Mouse (Mus musculus) brain, embryonic 14.5 days (tissue): ENCODE results near the gene Itpka. TPM values are rescaled to one million over a fixed set of nuclear protein-coding genes. Genes with fewer than 3 reads are reported as not detected.

Experiments
- DNase-seq: peaks from one replicate; pipeline ENCODE4 v3.0.0-alpha.2; 2011; ENCODE audit warnings: low read depth
- CTCF ChIP-seq: fragments of 200-500 bp; IDR thresholded peaks from 2 replicates; pipeline ENCODE4 v1.5.1; 2012; ENCODE audit warnings: inconsistent platforms, mild to moderate bottlenecking, moderate library complexity, borderline replicate concordance; ENCODE audit not compliant: insufficient read depth, insufficient read length; ENCODE audit errors: extremely low read depth
- POLR2A ChIP-seq: fragments of 200-500 bp; IDR thresholded peaks from 2 replicates; pipeline ENCODE4 v1.6.1; 2012; ENCODE audit warnings: mild to moderate bottlenecking, inconsistent platforms, borderline replicate concordance; ENCODE audit not compliant: poor library complexity, insufficient read depth, insufficient read length, severe bottlenecking; ENCODE audit errors: extremely low read depth
- polyA plus RNA-seq: library from polyadenylated mRNA; depleted of rRNA; stranded (reverse); fragments of >200 nt; gene quantifications from 2 replicates; pipeline ENCODE4 v1.2.3, GENCODE M21; 2012

The Itpka gene
- polyA plus RNA-seq, 1 experiment: 0.42 TPM

GRCm38 (mm10) chr2:119740567-119740966 is 1.6 kb upstream of the Itpka start:
- DNase-seq: no peak
- TF ChIP-seq POLR2A: no peak
- no peak for TF ChIP-seq CTCF

GRCm38 (mm10) chr2:119742461-119743175 is 481 bp downstream of the Itpka start:
- peak; percentile 24 for DNase-seq

GRCm38 (mm10) chr2:119743176-119743807 is 1.2 kb downstream of the Itpka start:
- TF ChIP-seq POLR2A (no peak), CTCF (no peak)

More at GRCm38 (mm10) chr2:119742461-119743175, 481 bp downstream of the Itpka start:
- TF ChIP-seq CTCF: no peak
- no peak for TF ChIP-seq POLR2A

GRCm38 (mm10) chr2:119743808-119744162 is 1.6 kb downstream of the Itpka start:
- TF ChIP-seq POLR2A: no peak
- TF ChIP-seq CTCF: no peak
- no peak for DNase-seq

More at GRCm38 (mm10) chr2:119743176-119743807, 1.2 kb downstream of the Itpka start:
- DNase-seq: no peak

- TF ChIP-seq POLR2A (no peak), CTCF (peak; percentile 18; the same call in 1 of the 2 replicates)
- peak; percentile 41 for DNase-seq
Measured at GRCm38 (mm10) chr2:119744163-119745111, 2.3 kb downstream of the Itpka start.

GRCm38 (mm10) chr2:119745281-119745680 is 3.1 kb downstream of the Itpka start:
- peak; percentile 27 for DNase-seq

GRCm38 (mm10) chr2:119747554-119747953 is 5.4 kb downstream of the Itpka start:
- TF ChIP-seq CTCF (no peak), POLR2A (no peak)
- DNase-seq: no peak

More at GRCm38 (mm10) chr2:119745281-119745680, 3.1 kb downstream of the Itpka start:
- TF ChIP-seq CTCF (peak; percentile 41; the same call in 1 of the 2 replicates), POLR2A (no peak)

GRCm38 (mm10) chr2:119749260-119749659 is 7.1 kb downstream of the Itpka start:
- no peak for DNase-seq
- TF ChIP-seq POLR2A (no peak), CTCF (no peak)

- TF ChIP-seq CTCF: no peak
- TF ChIP-seq POLR2A: no peak
- DNase-seq: peak; percentile 21
Measured at GRCm38 (mm10) chr2:119757601-119758100, 15.5 kb downstream of the Itpka start.

- peak; percentile 30 for DNase-seq
Measured at GRCm38 (mm10) chr2:119758101-119758843, 16.1 kb downstream of the Itpka start.

More at GRCm38 (mm10) chr2:119758101-119758843, 16.1 kb downstream of the Itpka start:
- TF ChIP-seq POLR2A: no peak
- no peak for TF ChIP-seq CTCF
